Mouse (Mus musculus) NIH3T3 (cell line): ENCODE data around the gene Mpc1.
"Not testable (repeated sequence)": the region's sequence is repeated elsewhere in the genome, so short reads cannot be mapped to it uniquely, and the experiment has no call there.

Source experiments
- DNase-seq: peaks from one replicate; pipeline ENCODE4 v3.0.0-alpha.2; 2012; ENCODE audit warnings: low read depth

Mpc1 gene

DNA sequence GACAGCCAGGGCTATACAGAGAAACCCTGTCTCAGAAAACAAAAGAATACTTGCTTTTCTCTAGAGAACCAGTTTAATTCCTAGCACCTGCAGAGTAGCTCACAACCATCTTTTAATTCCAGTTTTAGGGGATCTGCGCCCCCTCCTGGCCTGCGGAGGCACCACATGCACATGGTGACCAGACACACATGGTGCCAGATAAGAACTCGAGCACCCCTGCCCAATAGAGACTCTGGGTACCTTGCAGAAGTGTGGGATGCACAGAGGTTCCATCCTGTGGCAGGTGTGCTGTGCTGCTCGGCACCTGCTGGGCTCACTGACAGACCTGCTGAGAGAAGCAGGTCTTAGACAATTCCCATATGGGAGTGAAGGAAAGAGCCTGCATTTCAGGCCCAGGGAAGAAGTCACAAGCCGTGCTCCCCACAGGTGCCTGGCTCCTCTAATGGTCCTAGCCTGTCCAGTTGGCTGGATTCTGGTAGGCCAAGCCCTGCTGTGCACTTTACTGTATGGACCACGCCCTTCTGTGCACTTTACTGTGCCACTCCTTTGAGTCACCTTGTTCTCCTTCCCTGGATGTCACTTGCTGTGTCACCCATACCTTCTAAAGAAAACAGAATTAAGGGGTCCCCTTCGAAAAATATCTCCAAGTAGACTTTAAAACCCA lies 45.9 kb downstream of the Mpc1 start:
- peak; percentile 32 for DNase-seq

GRCm38 (mm10) chr17:8330602-8331001 lies 47.9 kb downstream of the Mpc1 start:
- DNase-seq = no peak

- DNase-seq = not testable (repeated sequence)
These were observed 54.5 kb downstream of the Mpc1 start, which contains the start of gene Prr18 for GRCm38 (mm10) chr17:8337159-8337558. Gene Prr18 (plus strand): TSS chr17:8337459.

DNA sequence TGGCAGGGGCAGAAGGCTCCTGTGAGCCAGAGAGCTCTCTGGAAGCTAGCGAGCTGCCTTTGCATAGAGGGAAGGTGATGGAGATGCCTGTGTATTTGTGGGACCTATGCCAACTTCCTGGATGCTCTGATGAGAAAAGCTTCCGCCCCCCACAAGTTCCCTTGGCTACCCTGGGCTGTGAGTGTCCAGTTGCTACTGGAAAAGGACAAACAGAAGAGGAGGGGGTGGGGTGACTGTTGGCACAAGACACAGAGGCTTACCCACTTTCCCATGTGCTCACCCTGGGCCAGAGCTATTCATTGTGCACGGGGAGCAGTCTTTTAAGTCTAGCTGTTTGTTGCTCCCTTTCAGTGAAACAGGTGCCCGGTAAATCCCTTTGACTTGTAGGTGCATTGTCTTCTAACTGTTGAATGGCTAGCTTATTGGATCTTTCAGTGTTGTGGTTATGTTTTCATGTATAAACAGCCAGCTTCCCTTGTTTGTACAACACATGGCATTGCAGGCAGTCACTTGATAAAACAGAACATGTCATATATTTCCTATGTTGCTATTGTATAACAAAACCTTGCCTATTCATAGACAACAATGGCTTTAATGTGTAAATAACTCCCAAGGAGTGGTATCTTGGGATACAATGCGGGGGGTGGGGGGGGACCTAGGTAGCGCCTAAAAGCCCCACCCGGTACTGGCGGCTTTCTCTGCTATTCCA lies 57.1 kb downstream of the Mpc1 start:
- no peak for DNase-seq

DNA sequence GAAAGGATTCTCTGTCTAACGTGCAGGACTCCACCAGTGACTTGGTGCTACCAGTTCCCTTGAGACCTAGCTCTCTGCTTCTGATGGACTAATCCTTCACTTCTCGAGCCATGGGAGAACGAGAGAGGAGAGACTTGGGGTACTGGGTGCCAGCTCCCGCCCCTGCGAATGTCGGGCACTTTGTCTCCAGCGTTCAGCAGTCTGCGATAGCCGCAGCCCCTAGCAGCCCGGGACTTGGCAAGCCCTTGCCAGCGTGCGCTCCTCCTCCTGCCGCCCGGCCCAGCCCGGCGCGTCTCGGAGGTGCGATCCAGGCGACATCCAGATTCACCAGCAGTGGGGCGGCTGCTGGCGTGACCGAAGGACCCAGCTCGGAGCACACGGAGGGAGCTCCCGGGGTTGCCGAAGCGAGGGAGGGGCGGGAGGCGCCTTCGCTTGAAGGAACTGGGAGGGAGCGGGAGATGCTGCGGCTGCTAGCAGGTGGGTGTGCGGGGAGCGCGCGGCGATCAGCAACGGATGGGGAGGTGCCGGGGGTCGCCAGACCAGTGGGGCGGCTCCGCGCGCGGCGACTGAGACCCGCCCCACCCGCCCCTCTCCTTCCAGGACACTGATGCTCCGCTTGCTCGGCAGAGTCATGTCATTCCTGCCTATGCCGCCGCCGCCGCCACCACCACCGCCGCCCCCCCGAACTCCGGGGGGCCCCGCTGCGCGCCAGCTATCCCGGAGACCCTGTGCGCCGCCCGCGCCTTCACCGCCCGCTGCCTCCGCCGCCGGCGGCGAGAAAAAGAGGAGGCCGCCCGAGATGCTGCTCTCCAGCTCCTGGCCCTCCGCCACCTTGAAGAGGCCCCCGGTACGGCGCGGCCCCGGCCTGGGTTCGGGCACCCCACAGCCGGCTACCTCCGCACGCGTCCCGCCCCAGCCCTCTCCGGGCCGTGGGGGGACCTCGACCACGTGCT lies 58.0 kb downstream of the Mpc1 start:
- DNase-seq = no peak

DNA sequence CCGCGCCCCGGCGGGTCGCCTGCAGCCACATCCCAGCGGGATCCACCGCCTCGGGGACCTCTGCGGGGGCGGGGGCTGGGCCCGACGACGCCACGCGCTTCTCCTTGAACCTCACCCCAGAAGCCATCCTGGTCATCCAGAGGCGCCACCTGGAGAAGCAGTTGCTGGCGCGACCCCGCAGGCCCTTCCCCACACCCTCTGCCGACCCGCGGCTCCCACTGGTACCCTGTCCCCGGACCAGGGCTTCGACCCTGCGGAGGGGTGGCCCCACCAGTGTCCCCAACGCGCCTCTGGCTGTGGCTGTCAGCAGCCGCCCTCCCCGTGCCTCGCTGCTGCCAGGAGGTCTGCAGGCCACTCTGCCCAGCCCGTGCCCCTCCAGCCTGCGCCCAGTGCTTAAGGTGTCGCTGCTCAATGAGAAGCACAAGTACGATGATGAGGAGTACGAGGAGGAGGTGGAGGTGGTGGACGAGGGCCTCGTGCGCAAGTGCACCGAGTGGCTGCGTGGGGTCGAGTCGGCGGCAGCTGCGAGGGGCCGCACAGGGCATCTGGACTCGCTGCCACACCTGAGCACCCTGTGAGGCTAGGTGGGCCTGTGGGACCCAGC lies 58.8 kb downstream of the Mpc1 start:
- no peak for DNase-seq

DNA sequence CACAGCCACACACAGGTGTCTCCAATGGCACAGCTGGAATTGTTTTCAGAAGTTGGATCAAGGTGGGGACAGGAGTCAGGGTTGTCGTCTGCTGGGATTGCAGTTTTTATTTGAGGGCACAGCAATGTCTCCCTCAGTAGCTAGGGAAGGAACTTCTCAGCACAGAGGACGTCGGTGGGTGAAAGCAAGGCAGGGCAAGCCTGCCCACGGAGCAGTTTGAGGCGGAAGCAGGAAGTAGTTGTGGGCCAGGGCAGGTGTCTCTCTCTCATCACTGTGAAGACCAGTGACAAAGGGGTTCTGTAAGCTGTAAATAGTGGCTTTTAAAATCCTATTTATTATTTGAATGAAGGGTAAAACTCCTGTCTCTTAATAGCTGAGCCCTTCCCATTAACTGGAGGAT lies 60.0 kb downstream of the Mpc1 start:
- DNase-seq = no peak

DNA sequence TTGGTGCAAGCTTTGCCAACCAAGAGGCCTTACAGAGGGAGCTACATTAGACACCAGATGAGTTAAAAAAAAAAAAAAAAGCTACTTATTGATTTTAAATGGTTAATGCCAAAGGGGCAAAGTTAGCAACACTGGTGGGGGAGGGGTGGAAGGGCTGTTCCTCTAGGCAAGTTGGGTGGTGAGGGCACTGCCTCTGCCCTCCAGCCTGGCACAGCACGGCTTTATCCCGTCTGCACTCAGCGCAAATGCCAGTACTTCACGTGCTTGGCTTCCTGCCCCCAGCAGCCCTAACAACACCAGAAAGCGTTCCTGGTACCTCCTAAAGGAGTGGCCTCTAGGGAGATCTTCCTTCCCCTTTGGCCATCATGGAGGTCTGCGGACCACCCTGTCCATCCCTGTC lies 60.7 kb downstream of the Mpc1 start:
- no peak for DNase-seq
